Mouse (Mus musculus): ENCODE measurements around the gene Ppme1. TPM values are rescaled to one million over a fixed set of nuclear protein-coding genes. Genes with fewer than 3 reads are reported as not detected.

Gene Ppme1
- polyA plus RNA-seq, 1 experiment from 2014 or later: 157 TPM

- Histone ChIP-seq H3K4me3 (ENCODE audit: low read length) (no peak overlapping the region), H3K27me3 (replicated peaks; ENCODE audit: control insufficient read depth, insufficient read depth, low read length) (no peaks in the 10 kb centered on the region), H3K4me1 (ENCODE audit: control insufficient read depth, insufficient read depth, low read depth, low read length) (no peaks in the 10 kb centered on the region), H3K9ac (ENCODE audit: low read depth, low read length) (no peak overlapping the region), H3K4me2 (ENCODE audit: low read length) (no peak overlapping the region), H3K36me3 (ENCODE audit: control insufficient read depth, insufficient read depth, low read length) (peaks cover 39% of the 10 kb centered on the region), H3K9me3 (ENCODE audit: control insufficient read depth, low read length) (no peaks in the 10 kb centered on the region), H3K27ac (ENCODE audit: low read depth, low read length) (no peak overlapping the region)
- no peak for ATAC-seq
- 95% methylated on average over 2 of the region's 2 CpGs for whole genome bisulfite sequencing
Measured at GRCm38 (mm10) chr7:100335921-100336320, 36.2 kb downstream of the Ppme1 start.

GRCm38 (mm10) chr7:100331269-100331668 lies 40.8 kb downstream of the Ppme1 start:
- Histone ChIP-seq H3K27me3 (replicated peaks; ENCODE audit: control insufficient read depth, insufficient read depth, low read length) (no peaks in the 10 kb centered on the region), H3K4me3 (ENCODE audit: low read length) (no peak overlapping the region), H3K9me3 (ENCODE audit: control insufficient read depth, low read length) (no peaks in the 10 kb centered on the region), H3K36me3 (ENCODE audit: control insufficient read depth, insufficient read depth, low read length) (peaks cover 35% of the 10 kb centered on the region), H3K9ac (ENCODE audit: low read depth, low read length) (no peak overlapping the region), H3K4me1 (ENCODE audit: control insufficient read depth, insufficient read depth, low read depth, low read length) (no peaks in the 10 kb centered on the region), H3K4me2 (ENCODE audit: low read length) (no peak overlapping the region), H3K27ac (ENCODE audit: low read depth, low read length) (no peak overlapping the region)
- 94% methylated on average over 3 of the region's 3 CpGs for WGBS
- ATAC-seq: no peak

DNA sequence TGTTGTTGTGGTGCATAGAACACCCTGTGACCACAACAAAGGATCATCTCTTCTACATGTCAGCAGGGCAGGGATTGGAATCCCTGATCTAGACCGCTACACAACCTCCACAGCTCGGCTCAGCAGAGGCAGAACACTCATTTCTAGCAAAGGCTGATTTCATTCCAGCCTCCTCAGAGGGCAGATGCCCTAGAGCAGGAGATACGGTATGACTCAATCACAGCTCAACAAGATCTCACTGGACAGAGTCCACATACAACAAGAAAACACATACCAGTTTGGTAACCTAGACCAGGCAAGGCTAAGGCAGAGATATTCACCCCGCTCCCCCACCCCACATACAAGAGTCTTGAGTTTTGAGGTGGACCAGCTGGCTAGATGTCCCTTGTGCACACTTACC lies 43.5 kb downstream of the Ppme1 start:
- WGBS: 96% methylated on average over 4 of the region's 4 CpGs
- no peak overlapping the region for H3K9ac ChIP-seq (ENCODE audit: low read depth, low read length)
- H3K4me2 ChIP-seq (ENCODE audit: low read length): no peak overlapping the region
- H3K4me3 ChIP-seq (ENCODE audit: low read length): no peak overlapping the region
- H3K9me3 ChIP-seq (ENCODE audit: control insufficient read depth, low read length): no peaks in the 10 kb centered on the region
- H3K36me3 ChIP-seq (ENCODE audit: control insufficient read depth, insufficient read depth, low read length): peaks cover 25% of the 10 kb centered on the region
- ATAC-seq: no peak
- no peaks in the 10 kb centered on the region for H3K27me3 ChIP-seq (replicated peaks; ENCODE audit: control insufficient read depth, insufficient read depth, low read length)
- no peaks in the 10 kb centered on the region for H3K4me1 ChIP-seq (ENCODE audit: control insufficient read depth, insufficient read depth, low read depth, low read length)
- H3K27ac ChIP-seq (ENCODE audit: low read depth, low read length): no peak overlapping the region

DNA sequence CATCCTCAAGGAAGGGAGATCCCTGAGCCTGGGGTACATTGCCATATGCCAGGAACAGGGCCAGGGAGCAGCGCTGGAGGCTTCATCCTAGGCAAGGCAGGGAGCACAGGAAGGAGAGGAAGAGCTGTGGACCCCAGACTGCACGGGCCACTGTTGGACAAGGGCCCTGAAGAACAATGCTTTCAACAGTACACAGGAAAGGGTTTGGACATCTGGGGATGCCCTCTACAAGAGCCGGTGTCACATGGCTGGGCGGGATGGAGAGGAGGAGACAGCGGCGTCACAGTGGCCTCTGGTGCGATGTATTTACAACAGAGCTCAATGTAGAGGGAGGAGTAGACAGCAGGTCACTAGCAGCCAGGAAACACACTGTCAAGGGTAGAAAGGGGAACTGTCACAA lies 44.6 kb downstream of the Ppme1 start:
- no peak overlapping the region for H3K4me2 ChIP-seq (ENCODE audit: low read length)
- 88% methylated on average over 7 of the region's 7 CpGs for WGBS
- H3K4me1 ChIP-seq (ENCODE audit: control insufficient read depth, insufficient read depth, low read depth, low read length): no peaks in the 10 kb centered on the region
- no peak overlapping the region for H3K9ac ChIP-seq (ENCODE audit: low read depth, low read length)
- no peaks in the 10 kb centered on the region for H3K9me3 ChIP-seq (ENCODE audit: control insufficient read depth, low read length)
- no peak for ATAC-seq
- H3K27me3 ChIP-seq (replicated peaks; ENCODE audit: control insufficient read depth, insufficient read depth, low read length): no peaks in the 10 kb centered on the region
- no peak overlapping the region for H3K27ac ChIP-seq (ENCODE audit: low read depth, low read length)
- H3K4me3 ChIP-seq (ENCODE audit: low read length): no peak overlapping the region
- peaks cover 25% of the 10 kb centered on the region for H3K36me3 ChIP-seq (ENCODE audit: control insufficient read depth, insufficient read depth, low read length)

DNA sequence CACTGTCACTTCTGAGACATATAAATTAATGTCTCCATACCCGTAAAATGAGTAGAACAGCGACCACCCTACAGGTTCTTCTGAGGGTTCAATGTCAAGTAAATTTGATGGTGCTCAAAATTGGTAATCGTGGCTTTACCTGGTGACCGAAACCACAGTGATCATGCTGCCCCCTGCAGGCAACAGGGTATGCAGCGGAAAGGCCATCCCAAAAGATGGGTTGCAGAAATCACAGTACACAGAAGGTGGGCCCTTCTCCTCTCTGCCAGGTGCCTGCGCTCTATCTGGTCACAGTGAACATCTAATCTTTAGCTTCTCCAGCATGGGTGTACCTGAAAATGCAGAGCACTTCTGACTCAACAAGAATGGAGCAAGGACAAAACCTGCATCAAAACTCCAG lies 46.6 kb downstream of the Ppme1 start:
- WGBS: 72% methylated on average over 6 of the region's 6 CpGs
- Histone ChIP-seq H3K36me3 (ENCODE audit: control insufficient read depth, insufficient read depth, low read length) (peaks cover 15% of the 10 kb centered on the region), H3K9me3 (ENCODE audit: control insufficient read depth, low read length) (no peaks in the 10 kb centered on the region), H3K4me3 (ENCODE audit: low read length) (no peak overlapping the region), H3K9ac (ENCODE audit: low read depth, low read length) (no peak overlapping the region), H3K27me3 (replicated peaks; ENCODE audit: control insufficient read depth, insufficient read depth, low read length) (no peaks in the 10 kb centered on the region), H3K4me1 (ENCODE audit: control insufficient read depth, insufficient read depth, low read depth, low read length) (no peaks in the 10 kb centered on the region), H3K27ac (ENCODE audit: low read depth, low read length) (no peak overlapping the region), H3K4me2 (ENCODE audit: low read length) (no peak overlapping the region)
- peak; percentile 25; the same call in 1 of the 2 replicates for ATAC-seq

GRCm38 (mm10) chr7:100323721-100324120 lies 48.4 kb downstream of the Ppme1 start:
- Histone ChIP-seq H3K9me3 (ENCODE audit: control insufficient read depth, low read length) (no peaks in the 10 kb centered on the region), H3K27ac (ENCODE audit: low read depth, low read length) (no peak overlapping the region), H3K4me2 (ENCODE audit: low read length) (no peak overlapping the region), H3K9ac (ENCODE audit: low read depth, low read length) (no peak overlapping the region), H3K27me3 (replicated peaks; ENCODE audit: control insufficient read depth, insufficient read depth, low read length) (no peaks in the 10 kb centered on the region), H3K36me3 (ENCODE audit: control insufficient read depth, insufficient read depth, low read length) (peaks cover 9% of the 10 kb centered on the region), H3K4me1 (ENCODE audit: control insufficient read depth, insufficient read depth, low read depth, low read length) (no peaks in the 10 kb centered on the region), H3K4me3 (ENCODE audit: low read length) (no peak overlapping the region)
- no peak for ATAC-seq
- 80% methylated on average over 3 of the region's 3 CpGs for WGBS

GRCm38 (mm10) chr7:100317534-100317933 lies 54.6 kb downstream of the Ppme1 start:
- no peak for ATAC-seq
- Histone ChIP-seq H3K27me3 (replicated peaks; ENCODE audit: control insufficient read depth, insufficient read depth, low read length) (no peaks in the 10 kb centered on the region), H3K9ac (ENCODE audit: low read depth, low read length) (no peak overlapping the region), H3K36me3 (ENCODE audit: control insufficient read depth, insufficient read depth, low read length) (no peaks in the 10 kb centered on the region; the same call in 1 of the 2 replicates), H3K27ac (ENCODE audit: low read depth, low read length) (no peak overlapping the region), H3K9me3 (ENCODE audit: control insufficient read depth, low read length) (no peaks in the 10 kb centered on the region), H3K4me3 (ENCODE audit: low read length) (no peak overlapping the region), H3K4me1 (ENCODE audit: control insufficient read depth, insufficient read depth, low read depth, low read length) (no peaks in the 10 kb centered on the region), H3K4me2 (ENCODE audit: low read length) (no peak overlapping the region)
- 96% methylated on average over 5 of the region's 5 CpGs for WGBS

GRCm38 (mm10) chr7:100316924-100317323 lies 55.2 kb downstream of the Ppme1 start:
- 94% methylated on average over 8 of the region's 8 CpGs for WGBS
- Histone ChIP-seq H3K27ac (ENCODE audit: low read depth, low read length) (no peak overlapping the region), H3K27me3 (replicated peaks; ENCODE audit: control insufficient read depth, insufficient read depth, low read length) (no peaks in the 10 kb centered on the region), H3K36me3 (ENCODE audit: control insufficient read depth, insufficient read depth, low read length) (no peaks in the 10 kb centered on the region; the same call in 1 of the 2 replicates), H3K4me3 (ENCODE audit: low read length) (no peak overlapping the region), H3K9ac (ENCODE audit: low read depth, low read length) (no peak overlapping the region), H3K4me2 (ENCODE audit: low read length) (no peak overlapping the region), H3K4me1 (ENCODE audit: control insufficient read depth, insufficient read depth, low read depth, low read length) (no peaks in the 10 kb centered on the region), H3K9me3 (ENCODE audit: control insufficient read depth, low read length) (no peaks in the 10 kb centered on the region)
- ATAC-seq: no peak

GRCm38 (mm10) chr7:100312716-100313115 lies 59.4 kb downstream of the Ppme1 start:
- H3K9me3 ChIP-seq (ENCODE audit: control insufficient read depth, low read length): no peaks in the 10 kb centered on the region
- H3K4me3 ChIP-seq (ENCODE audit: low read length): no peak overlapping the region
- no peaks in the 10 kb centered on the region for H3K36me3 ChIP-seq (ENCODE audit: control insufficient read depth, insufficient read depth, low read length)
- H3K27me3 ChIP-seq (replicated peaks; ENCODE audit: control insufficient read depth, insufficient read depth, low read length): no peaks in the 10 kb centered on the region
- WGBS: 85% methylated on average over 4 of the region's 4 CpGs
- H3K4me2 ChIP-seq (ENCODE audit: low read length): no peak overlapping the region
- no peak overlapping the region for H3K27ac ChIP-seq (ENCODE audit: low read depth, low read length)
- peaks cover 20% of the 10 kb centered on the region for H3K4me1 ChIP-seq (ENCODE audit: control insufficient read depth, insufficient read depth, low read depth, low read length)
- ATAC-seq: no peak
- no peak overlapping the region for H3K9ac ChIP-seq (ENCODE audit: low read depth, low read length)

DNA sequence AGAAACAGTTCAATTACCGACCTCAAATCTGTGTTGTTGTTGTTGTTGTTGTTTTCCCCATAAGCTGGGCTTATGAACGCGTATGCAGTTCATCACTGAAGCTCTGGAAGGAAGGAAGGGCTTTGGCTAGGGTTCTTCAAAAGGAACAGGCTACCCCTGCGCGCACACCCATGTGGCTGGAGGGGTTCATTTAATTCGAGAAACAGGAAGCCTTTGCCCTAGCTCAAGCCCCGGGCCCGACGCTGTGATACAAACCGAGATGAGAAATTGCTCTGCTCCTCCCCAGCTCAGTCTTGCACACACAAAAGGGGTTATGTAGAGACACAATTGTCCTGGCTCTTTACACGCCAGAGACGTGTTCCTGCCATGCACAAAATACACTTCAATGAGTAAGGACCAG lies 61.8 kb downstream of the Ppme1 start:
- no peaks in the 10 kb centered on the region for H3K27me3 ChIP-seq (replicated peaks; ENCODE audit: control insufficient read depth, insufficient read depth, low read length)
- H3K9me3 ChIP-seq (ENCODE audit: control insufficient read depth, low read length): no peaks in the 10 kb centered on the region
- no peak overlapping the region for H3K4me2 ChIP-seq (ENCODE audit: low read length)
- H3K4me3 ChIP-seq (ENCODE audit: low read length): no peak overlapping the region
- H3K36me3 ChIP-seq (ENCODE audit: control insufficient read depth, insufficient read depth, low read length): no peaks in the 10 kb centered on the region
- no peak overlapping the region for H3K27ac ChIP-seq (ENCODE audit: low read depth, low read length)
- WGBS: 64% methylated on average over 12 of the region's 12 CpGs
- H3K9ac ChIP-seq (ENCODE audit: low read depth, low read length): no peak overlapping the region
- no peak for ATAC-seq
- peaks cover 24% of the 10 kb centered on the region for H3K4me1 ChIP-seq (ENCODE audit: control insufficient read depth, insufficient read depth, low read depth, low read length)
